Mouse (Mus musculus) bone marrow, adult 2 months (tissue): ENCODE results near the gene Fry.

ENCODE experiments used
- CTCF ChIP-seq: fragments of 200-500 bp; IDR thresholded peaks from 2 replicates; pipeline ENCODE4 v1.5.1; 2011; ENCODE audit warnings: low read length, control low read depth; ENCODE audit not compliant: control insufficient read depth, insufficient read depth
- POLR2A ChIP-seq: fragments of 200-500 bp; IDR thresholded peaks from 2 replicates; pipeline ENCODE4 v1.6.1; 2011; ENCODE audit warnings: low read depth, mild to moderate bottlenecking, control low read depth, low read length, borderline replicate concordance; ENCODE audit not compliant: control insufficient read depth

- TF ChIP-seq CTCF, result no peak
- no peak for TF ChIP-seq POLR2A
These were observed 229.9 kb downstream of the Fry start for GRCm38 (mm10) chr5:150348302-150348701.
